Mouse (Mus musculus): ENCODE data around the gene Gm5773. TPM values are rescaled to one million over a fixed set of nuclear protein-coding genes. Genes with fewer than 3 reads are reported as not detected.
"Not testable (repeated sequence)": the region's sequence is repeated elsewhere in the genome, so short reads cannot be mapped to it uniquely, and the experiment has no call there.

Gm5773 gene
- not detected in 2 replicates for total RNA-seq (2021)
- long read RNA-seq, experiment 1: 0 reads
- long read RNA-seq, experiment 2: 0 reads

DNA sequence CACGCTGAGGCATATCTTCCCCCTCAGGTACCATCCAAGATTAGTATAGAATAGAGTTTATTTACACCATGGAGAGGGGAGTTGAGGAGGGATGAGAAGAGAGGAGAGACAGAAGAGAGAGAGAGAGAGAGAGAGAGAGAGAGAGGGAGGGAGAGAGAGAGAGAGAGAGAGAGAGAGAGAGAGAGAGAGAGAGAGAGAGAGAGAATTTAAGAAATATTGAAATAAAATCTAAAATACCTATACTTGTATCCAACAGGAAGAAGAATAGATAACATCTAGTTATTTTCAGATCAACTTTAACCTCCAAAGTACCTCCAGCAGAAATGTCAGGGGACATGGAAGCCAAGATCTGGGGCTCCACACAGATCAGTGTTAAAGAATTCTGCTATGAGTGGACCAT is at the start of gene Gm5773:
TSS of gene Gm5773 (plus strand) at position 301 of the 400 bp plus-strand sequence.
- DNase-seq: not testable (repeated sequence)

DNA sequence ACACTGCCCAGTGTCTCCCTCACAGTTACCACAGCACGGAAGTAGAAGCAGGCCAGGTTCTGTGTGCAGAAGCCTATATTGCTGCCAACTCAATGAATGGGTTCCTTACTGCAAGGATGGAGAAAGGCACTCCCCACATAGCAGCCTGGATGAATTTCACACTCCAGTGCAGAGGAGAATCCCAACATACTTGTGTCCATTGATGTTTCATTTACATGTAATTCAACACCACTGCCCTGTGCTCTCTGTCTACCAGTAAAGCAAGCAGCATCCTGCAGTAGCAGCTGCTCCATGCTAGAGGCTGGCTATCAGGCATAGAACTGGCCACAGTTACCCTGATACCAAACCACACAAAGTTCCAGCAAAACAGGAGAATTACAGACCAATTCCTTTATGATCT is 27.3 kb upstream of the Gm5773 start:
- not testable (repeated sequence) for DNase-seq

DNA sequence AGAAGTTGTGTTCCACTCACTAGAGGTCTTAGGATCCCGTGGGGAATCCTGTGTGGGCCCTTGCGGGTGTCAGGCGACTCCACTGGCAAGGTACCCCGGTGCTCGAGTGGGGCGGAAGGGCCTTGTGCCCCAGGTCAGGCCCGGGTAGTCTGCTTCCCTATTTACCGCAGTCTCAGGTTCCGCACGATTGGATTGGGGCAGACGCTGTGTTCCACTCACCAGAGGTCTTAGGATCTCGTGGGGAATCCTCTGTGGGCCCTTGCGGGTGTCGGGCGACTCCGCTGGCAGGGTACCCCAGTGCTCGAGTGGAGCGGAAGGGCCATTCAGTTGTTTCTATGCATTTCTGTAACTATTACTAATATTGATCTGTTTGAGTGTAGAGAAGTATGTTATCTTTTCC is 18.8 kb upstream of the Gm5773 start:
- not testable (repeated sequence) for DNase-seq

DNA sequence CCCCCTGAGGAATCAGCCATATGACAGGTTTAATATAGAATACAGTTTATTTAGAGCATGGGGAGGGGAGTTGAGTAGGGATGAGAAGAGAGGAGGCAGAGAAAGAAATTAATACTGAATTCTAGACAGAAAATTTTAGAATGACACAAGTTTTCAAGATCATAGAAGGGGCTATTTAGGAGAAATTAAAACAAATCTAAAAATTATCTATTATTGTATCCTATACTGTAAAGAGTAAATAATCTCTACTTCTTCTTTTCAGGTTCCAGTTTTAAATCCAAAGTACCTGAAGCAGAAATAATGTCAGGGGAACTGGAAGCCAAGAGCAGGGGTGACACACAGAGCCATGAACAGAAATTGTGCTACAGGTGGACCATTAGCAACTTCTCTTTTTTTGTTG is 23.3 kb downstream of the Gm5773 start, which contains the start of gene Tdpoz4:
TSS of gene Tdpoz4 (plus strand) at position 301 of the 400 bp plus-strand sequence.
- DNase-seq: not testable (repeated sequence)

DNA sequence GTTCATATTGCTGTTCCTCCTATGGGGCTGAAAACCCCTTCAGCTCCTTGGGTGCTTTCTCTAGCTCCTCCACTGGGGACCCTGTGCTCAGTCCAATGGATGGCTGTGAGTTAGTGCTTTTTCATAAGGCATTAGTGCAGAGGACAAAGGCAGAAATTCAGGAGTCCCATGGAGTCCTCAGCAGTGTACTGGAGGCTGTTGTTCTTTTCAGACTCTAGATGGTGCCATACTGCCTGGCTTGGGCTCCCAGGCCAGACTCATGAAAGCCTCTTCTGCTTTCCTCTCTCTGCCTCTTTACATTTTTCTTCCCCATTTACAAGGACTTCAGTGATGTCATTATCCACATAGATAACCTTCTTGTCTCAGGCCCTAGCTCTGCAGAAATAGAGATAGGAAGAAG is 40.5 kb downstream of the Gm5773 start:
- DNase-seq: not testable (repeated sequence)

Other genes with a start within 250 kb of the Gm5773 start
- 166 and 194 TPM in 2 replicates for gene S100a10, start 217.9 kb upstream of the Gm5773 start, total RNA-seq (2021)
- gene Tdpoz2, start 120.3 kb upstream of the Gm5773 start, total RNA-seq (2021): 0.56 and 1.4 TPM in 2 replicates
- gene Tdpoz1, start 96.7 kb upstream of the Gm5773 start, total RNA-seq (2021): not detected in 2 replicates
- gene Gm37596, start 79.9 kb upstream of the Gm5773 start, total RNA-seq (2021): not detected in 2 replicates
- not detected in 2 replicates for gene Tdpoz4, start 23.4 kb downstream of the Gm5773 start, total RNA-seq (2021)
- not detected in 2 replicates for gene Tdpoz3, start 53.0 kb downstream of the Gm5773 start, total RNA-seq (2021)
- not detected in 2 replicates for gene Gm9117, start 170.5 kb downstream of the Gm5773 start, total RNA-seq (2021)
- not detected in 2 replicates for gene Tdpoz5, start 188.3 kb downstream of the Gm5773 start, total RNA-seq (2021)

All from adrenal gland, postnatal 14 days (tissue).